Mouse (Mus musculus): Measurements from ENCODE around the gene Zfyve9.

- TF ChIP-seq POLR2A (IDR thresholded peaks at IDR 0.05; ENCODE audit: low read depth, low read length) (no peak), CTCF (conservative IDR thresholded peaks at IDR 0.05; ENCODE audit: insufficient read depth, insufficient read length, low read depth, low read length) (no peak)
Observed at GRCm38 (mm10) chr4:108782421-108783085, 2.0 kb upstream of the Zfyve9 start.

Measured in kidney, adult 2 months (tissue).